Mouse (Mus musculus) megakaryocyte-erythroid progenitor cell, adult 5-6 weeks (primary cell): ENCODE results near the gene Gm28845. TPM values are rescaled to one million over a fixed set of nuclear protein-coding genes. Genes with fewer than 3 reads are reported as not detected.
"Not testable (repeated sequence)": the region's sequence is repeated elsewhere in the genome, so short reads cannot be mapped to it uniquely, and the experiment has no call there.

ENCODE experiments used
- ATAC-seq: replicated peaks from 2 replicates; pipeline ENCODE4 v1.8.0; 2016; ENCODE audit warnings: mild to moderate bottlenecking, inconsistent platforms; ENCODE audit not compliant: severe bottlenecking, poor library complexity, low FRiP score, low TSS enrichment
- total RNA-seq, 2 experiments: library from RNA; stranded (forward) in 1 of 2; stranded (reverse) in 1 of 2; fragments of 200-1000, 215-1000 nt in 1 of 2; fragments of >200 nt in 1 of 2; fragmentation: Nextera tagmentation in 1 of 2; gene quantifications; 2 replicates each; pipeline ENCODE4 v1.2.3; 2014 to 2017

Gm28845 gene
- total RNA-seq, 2 experiments from 2014 or later = not detected

GRCm38 (mm10) chr1:65109756-65110435 is 9.5 kb downstream of the Gm28845 start:
- ATAC-seq = no peak

- no peak for ATAC-seq
These were observed 10.2 kb downstream of the Gm28845 start for GRCm38 (mm10) chr1:65109196-65109595.

- no peak for ATAC-seq
These were observed 11.6 kb downstream of the Gm28845 start for GRCm38 (mm10) chr1:65107654-65108279.

- no peak for ATAC-seq
These were observed 16.1 kb downstream of the Gm28845 start, which contains the start of gene Cryga for GRCm38 (mm10) chr1:65103273-65103672. Gene Cryga (minus strand): TSS chr1:65103373.

GRCm38 (mm10) chr1:65096953-65097352 is 22.4 kb downstream of the Gm28845 start:
- ATAC-seq = no peak

GRCm38 (mm10) chr1:65091566-65091965 is 27.8 kb downstream of the Gm28845 start:
- ATAC-seq = no peak

- no peak for ATAC-seq
These were observed 29.0 kb downstream of the Gm28845 start for GRCm38 (mm10) chr1:65090370-65090769.

- no peak for ATAC-seq
These were observed 30.6 kb downstream of the Gm28845 start for GRCm38 (mm10) chr1:65088567-65089356.

GRCm38 (mm10) chr1:65082188-65082587 is 37.2 kb downstream of the Gm28845 start, which contains the start of gene Crygb:
Gene Crygb (minus strand): TSS chr1:65082288.
- ATAC-seq = no peak

- no peak for ATAC-seq
These were observed 43.8 kb downstream of the Gm28845 start for GRCm38 (mm10) chr1:65075607-65076006.

GRCm38 (mm10) chr1:65073589-65073988 is 45.8 kb downstream of the Gm28845 start, which contains the start of gene Crygc:
Gene Crygc (minus strand): TSS chr1:65073689.
- no peak for ATAC-seq

GRCm38 (mm10) chr1:65067842-65068241 is 51.5 kb downstream of the Gm28845 start:
- no peak for ATAC-seq

GRCm38 (mm10) chr1:65064201-65064600 is 55.2 kb downstream of the Gm28845 start:
- ATAC-seq = no peak

GRCm38 (mm10) chr1:65063352-65063751 is 56.0 kb downstream of the Gm28845 start, which contains the start of gene Crygd:
Gene Crygd (minus strand): TSS chr1:65063452.
- ATAC-seq = no peak

GRCm38 (mm10) chr1:65052140-65052539 is 67.2 kb downstream of the Gm28845 start:
- ATAC-seq = no peak

GRCm38 (mm10) chr1:65051696-65052095 is 67.7 kb downstream of the Gm28845 start:
- no peak for ATAC-seq

- ATAC-seq = not testable (repeated sequence)
These were observed 68.4 kb downstream of the Gm28845 start, which contains the start of gene Cryge for GRCm38 (mm10) chr1:65050952-65051351. Gene Cryge (minus strand): TSS chr1:65051149.
